10 mouse cellular contexts compared by ENCODE assay signal in genomic region chr5:124210281-124211016, GRCm38 (mm10). TPM values are rescaled to one million over a fixed set of nuclear protein-coding genes. Genes with fewer than 3 reads are reported as not detected.
A peak's percentile ranks its signal among the peaks of the same experiment; 100 is the strongest.
DNase-seq lines count a peak whose midpoint lies in the region; ATAC-seq lines count a peak whose summit lies in the region.
"Had no signal": no experiment of that assay in that cellular context is flagged by ENCODE, and none has a peak within 500 bp of the region (broad histone marks: within the 10 kb centered on the region; RNA-seq: fewer than 3 reads in every experiment).

No protein-coding gene starts in this region.

- H3K27me3 ChIP-seq in liver, embryonic 15.5 days: no peaks in the 10 kb centered on the region
- no peaks in the 10 kb centered on the region for H3K27me3 ChIP-seq in midbrain, embryonic 11.5 days (ENCODE audit: control insufficient read depth, insufficient read depth, low read length)
- H3K27me3 ChIP-seq: forebrain, embryonic 12.5 days; lung, embryonic 15.5 days had no signal

- no peaks in the 10 kb centered on the region; the same call in 1 of the 2 replicates for H3K36me3 ChIP-seq in liver, embryonic 15.5 days (replicated peaks)
- no peaks in the 10 kb centered on the region for H3K36me3 ChIP-seq in midbrain, embryonic 11.5 days (ENCODE audit: control insufficient read depth, insufficient read depth, low read length)
- H3K36me3 ChIP-seq: forebrain, embryonic 12.5 days; lung, embryonic 15.5 days had no signal

- no peak overlapping the region for H3K9ac ChIP-seq in liver, embryonic 15.5 days
- H3K9ac ChIP-seq in midbrain, embryonic 11.5 days (ENCODE audit: low read length): no peak overlapping the region
- H3K9ac ChIP-seq: forebrain, embryonic 12.5 days; lung, embryonic 15.5 days had no signal

- peak overlapping the region; percentile 32; the same call in 1 of the 2 replicates for H3K4me2 ChIP-seq in liver, embryonic 15.5 days
- H3K4me2 ChIP-seq in midbrain, embryonic 11.5 days: no peak overlapping the region
- H3K4me2 ChIP-seq: forebrain, embryonic 12.5 days; lung, embryonic 15.5 days had no signal

- ATAC-seq in liver, embryonic 15.5 days (ENCODE audit: insufficient read depth): no peak
- ATAC-seq in midbrain, embryonic 11.5 days (ENCODE audit: low FRiP score): no peak

- no peak overlapping the region for H3K4me3 ChIP-seq in liver, embryonic 15.5 days (replicated peaks)
- H3K4me3 ChIP-seq in midbrain, embryonic 11.5 days (ENCODE audit: low read depth, low read length): no peak overlapping the region
- H3K4me3 ChIP-seq: forebrain, embryonic 12.5 days; lung, embryonic 15.5 days had no signal

- H3K4me1 ChIP-seq in liver, embryonic 15.5 days (replicated peaks): peaks cover 81% of the 10 kb centered on the region
- peaks cover 6% of the 10 kb centered on the region; the same call in 1 of the 2 replicates for H3K4me1 ChIP-seq in midbrain, embryonic 11.5 days (ENCODE audit: control insufficient read depth, insufficient read depth, low read length)

- 56% methylated on average over 18 of the region's 18 CpGs for WGBS in liver, embryonic 15.5 days (ENCODE audit: insufficient replicate concordance)
- 74% methylated on average over 18 of the region's 18 CpGs for WGBS in midbrain, embryonic 11.5 days

- H3K27ac ChIP-seq in liver, embryonic 15.5 days (replicated peaks): peak overlapping the region; percentile 48; the same call in 1 of the 2 replicates
- H3K27ac ChIP-seq in midbrain, embryonic 11.5 days (ENCODE audit: low read depth, low read length): no peak overlapping the region

- peak; percentile 51 for DNase-seq in adrenal gland, adult 2 months
- DNase-seq in adrenal gland, postnatal 4 days (ENCODE audit: low spot score in 2 of 2): no peak
- peak; percentile 47 to 62 for DNase-seq in kidney, postnatal 36 days
- no peak for DNase-seq in kidney, adult 18-20 months
- peak; percentile 48 for DNase-seq in cerebellum, adult 8-10 months
- no peak for DNase-seq in layer of hippocampus, postnatal 14 days (ENCODE audit: low spot score in 2 of 2)
- DNase-seq in midbrain, embryonic 11.5 days (ENCODE audit: low spot score, missing footprints): no peak

- H3K9me3 ChIP-seq in liver, embryonic 15.5 days (replicated peaks): no peaks in the 10 kb centered on the region
- H3K9me3 ChIP-seq in midbrain, embryonic 11.5 days (ENCODE audit: control insufficient read depth, low read length): no peaks in the 10 kb centered on the region
- H3K9me3 ChIP-seq: forebrain, embryonic 12.5 days; lung, embryonic 15.5 days had no signal

RNA-seq across cellular contexts. Expression of gene Pitpnm2, which starts 39.1 kb away (rescaled TPM):
- 10 to 100 TPM; 41.6 to 65.2 TPM for total RNA-seq in adrenal gland, adult 2 months (2021)
- polyA plus RNA-seq in adrenal gland, adult 2 months (2012; rRNA removed): 158 and 207 TPM in 2 replicates
- 10 to 100 TPM; 51.2 to 56.3 TPM for total RNA-seq in adrenal gland, postnatal 4 days (2021)
- 1.5 and 2.2 TPM in 2 replicates for polyA plus RNA-seq in liver, embryonic 15.5 days (2015; fragmentation: Nextera tagmentation; extraction: Ambion mirVana)
- 100 to 1,000 TPM; 172 to 174 TPM for total RNA-seq in layer of hippocampus, postnatal 14 days (2021)
- 4.6 and 5.0 TPM in 2 replicates for polyA plus RNA-seq in midbrain, embryonic 11.5 days (2014; fragmentation: Nextera tagmentation; extraction: Ambion mirVana)

Comparison
In these comparisons a context has a peak if more than half of its experiments do, and no peak if none do; other contexts are left out.
1. DNase-seq: peak in adrenal gland, adult 2 months (single experiment), kidney, postnatal 36 days (2 of 2) and cerebellum, adult 8-10 months (single experiment); none in adrenal gland, postnatal 4 days (0 of 2), kidney, adult 18-20 months (single experiment), layer of hippocampus, postnatal 14 days (0 of 2) and midbrain, embryonic 11.5 days (single experiment).